Mouse (Mus musculus): ENCODE measurements around the gene Gale. TPM values are rescaled to one million over a fixed set of nuclear protein-coding genes. Genes with fewer than 3 reads are reported as not detected.

Gene Gale
- polyA plus RNA-seq, 1 experiment from 2014 or later = 41.2 TPM

DNA sequence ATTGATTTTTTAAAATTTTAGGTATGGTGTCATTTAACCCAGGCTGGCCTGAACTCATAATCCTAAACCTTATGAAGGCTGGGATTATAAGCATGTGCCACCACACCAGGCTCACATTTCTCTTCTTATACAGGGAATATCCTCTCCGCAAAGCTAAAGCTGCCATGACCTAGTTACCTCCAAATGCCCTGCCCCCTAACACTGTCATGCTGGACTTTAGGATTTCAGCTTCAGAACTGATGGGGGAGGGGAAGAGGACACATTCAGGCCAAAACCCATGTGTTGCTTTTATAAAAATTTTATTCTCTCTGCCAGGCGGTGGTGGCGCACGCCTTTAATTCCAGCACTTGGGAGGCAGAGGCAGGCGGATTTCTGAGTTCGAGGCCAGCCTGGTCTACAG, 30.4 kb downstream of the Gale start:
- Histone ChIP-seq H3K9me3 (replicated peaks) (peaks cover 9% of the 10 kb centered on the region), H3K27me3 (replicated peaks) (no peaks in the 10 kb centered on the region), H3K4me2 (no peak overlapping the region), H3K9ac (no peak overlapping the region), H3K36me3 (no peaks in the 10 kb centered on the region), H3K4me3 (no peak overlapping the region), H3K4me1 (peaks cover 7% of the 10 kb centered on the region), H3K27ac (no peak overlapping the region)
- no peak for ATAC-seq
- WGBS (ENCODE audit: insufficient replicate concordance) = 85% methylated on average over 6 of the region's 6 CpGs

- Histone ChIP-seq H3K27ac (no peak overlapping the region), H3K27me3 (replicated peaks) (no peaks in the 10 kb centered on the region), H3K9ac (no peak overlapping the region), H3K4me1 (peaks cover 7% of the 10 kb centered on the region), H3K4me2 (no peak overlapping the region), H3K9me3 (replicated peaks) (peaks cover 9% of the 10 kb centered on the region), H3K4me3 (no peak overlapping the region), H3K36me3 (no peaks in the 10 kb centered on the region)
- no peak for ATAC-seq
- WGBS (ENCODE audit: insufficient replicate concordance) = 66% methylated on average over 4 of the region's 4 CpGs
Measured at GRCm38 (mm10) chr4:135995118-135995517, 31.6 kb downstream of the Gale start.

DNA sequence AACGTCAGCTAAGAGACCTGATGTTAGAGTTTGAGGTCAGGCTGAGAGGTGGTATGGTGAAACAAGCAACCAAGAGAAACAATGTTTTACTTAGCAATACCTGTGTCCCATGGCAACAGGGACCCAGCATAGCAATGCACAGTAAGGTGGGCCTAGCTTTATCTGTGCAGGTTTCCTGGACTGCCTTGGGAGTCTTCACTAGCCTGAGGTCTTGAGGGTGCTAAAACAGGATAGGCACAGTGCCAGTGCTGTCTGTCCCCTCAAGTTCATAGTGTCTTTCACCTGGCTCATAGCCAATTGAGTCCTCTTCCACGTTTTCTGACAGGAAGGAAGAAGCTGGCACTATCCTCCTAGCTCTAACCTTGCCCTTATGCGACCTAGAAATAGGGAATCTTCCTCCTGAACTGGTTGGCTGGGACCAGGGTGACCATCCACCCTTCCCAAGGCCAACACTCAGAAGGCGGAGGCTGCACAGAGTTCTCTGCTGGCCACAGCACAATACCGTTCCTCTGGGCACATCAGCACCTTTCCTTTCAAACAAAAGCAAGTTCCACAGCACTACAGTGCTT, 40.7 kb downstream of the Gale start:
- no peak overlapping the region for H3K9ac ChIP-seq
- H3K4me2 ChIP-seq = no peak overlapping the region
- H3K27me3 ChIP-seq (replicated peaks) = no peaks in the 10 kb centered on the region
- ATAC-seq = no peak
- peaks cover 3% of the 10 kb centered on the region; the same call in 1 of the 2 replicates for H3K4me1 ChIP-seq
- H3K4me3 ChIP-seq = no peak overlapping the region
- 78% methylated on average over 5 of the region's 5 CpGs for WGBS (ENCODE audit: insufficient replicate concordance)
- H3K9me3 ChIP-seq (replicated peaks) = no peaks in the 10 kb centered on the region
- H3K36me3 ChIP-seq = peaks cover 82% of the 10 kb centered on the region
- H3K27ac ChIP-seq = no peak overlapping the region

DNA sequence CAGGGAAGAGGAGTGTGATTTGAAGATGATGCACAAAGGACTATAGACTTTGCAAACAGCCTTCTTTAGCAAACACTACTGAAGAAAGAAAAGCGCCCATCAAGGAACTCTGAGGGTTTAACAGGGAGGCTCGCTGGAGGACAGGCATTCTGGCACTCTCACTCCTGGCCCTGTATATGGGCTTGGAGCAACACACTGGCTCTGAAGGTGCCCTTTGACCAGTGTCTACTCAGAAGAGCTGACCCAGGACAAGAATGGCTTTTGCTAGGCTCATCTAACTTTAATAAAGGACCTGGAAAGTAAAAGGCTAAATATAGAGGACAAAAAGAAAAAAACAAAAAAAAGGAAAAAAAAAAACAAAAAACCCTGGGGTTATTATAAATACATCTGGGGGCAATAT, 41.4 kb downstream of the Gale start:
- Histone ChIP-seq H3K9me3 (replicated peaks) (no peaks in the 10 kb centered on the region), H3K9ac (no peak overlapping the region), H3K4me3 (no peak overlapping the region), H3K4me1 (peaks cover 5% of the 10 kb centered on the region; the same call in 1 of the 2 replicates), H3K36me3 (peaks cover 89% of the 10 kb centered on the region), H3K4me2 (no peak overlapping the region), H3K27ac (no peak overlapping the region), H3K27me3 (replicated peaks) (no peaks in the 10 kb centered on the region)
- ATAC-seq = no peak
- 80% methylated on average over 2 of the region's 2 CpGs for WGBS (ENCODE audit: insufficient replicate concordance)

- Histone ChIP-seq H3K4me2 (no peak overlapping the region), H3K27ac (no peak overlapping the region), H3K36me3 (peaks cover 99% of the 10 kb centered on the region), H3K4me3 (no peak overlapping the region), H3K27me3 (replicated peaks) (no peaks in the 10 kb centered on the region), H3K4me1 (peaks cover 5% of the 10 kb centered on the region; the same call in 1 of the 2 replicates), H3K9me3 (replicated peaks) (no peaks in the 10 kb centered on the region), H3K9ac (no peak overlapping the region)
- no peak for ATAC-seq
- WGBS (ENCODE audit: insufficient replicate concordance) = 84% methylated on average over 3 of the region's 3 CpGs
Measured at GRCm38 (mm10) chr4:136006821-136007220, 43.3 kb downstream of the Gale start.

DNA sequence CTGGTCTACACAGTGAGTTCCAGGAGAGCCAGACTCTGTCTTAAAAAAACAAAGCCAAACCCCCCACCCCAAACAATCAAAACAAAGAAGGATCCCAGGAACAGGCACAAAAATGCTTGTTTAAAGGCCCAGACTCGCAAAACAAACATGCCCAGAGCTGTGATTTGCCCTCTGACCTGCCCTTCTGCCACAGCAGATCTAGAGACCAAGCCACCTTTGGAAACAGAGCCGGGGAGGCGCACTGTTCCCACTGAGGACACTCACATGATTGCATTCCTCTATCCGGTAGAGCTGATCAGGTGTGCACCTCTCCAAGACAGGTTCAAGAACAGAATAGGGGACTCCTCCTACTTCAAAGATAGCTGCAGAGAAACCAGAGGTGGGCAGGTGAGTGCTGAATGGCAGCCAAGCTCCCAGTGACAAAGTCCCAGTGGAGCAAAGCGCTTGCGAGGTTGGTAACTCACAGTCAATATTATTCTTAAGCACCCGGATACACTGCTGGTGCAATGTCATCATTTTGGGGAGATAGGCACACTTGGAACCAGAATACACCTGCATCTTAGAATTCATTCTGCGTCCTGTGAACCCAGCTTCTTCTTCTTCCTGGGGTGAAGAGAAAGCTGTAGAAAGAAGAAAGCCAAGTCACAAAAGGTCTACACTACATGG, 45.4 kb downstream of the Gale start:
- ATAC-seq = 0 out of 2 replicates have a peak, but pooled peaks have one; percentile 24
- no peak overlapping the region for H3K9ac ChIP-seq
- H3K4me3 ChIP-seq = no peak overlapping the region
- H3K4me2 ChIP-seq = no peak overlapping the region
- WGBS (ENCODE audit: insufficient replicate concordance) = 88% methylated on average over 8 of the region's 8 CpGs
- peaks cover 11% of the 10 kb centered on the region; the same call in 1 of the 2 replicates for H3K4me1 ChIP-seq
- H3K36me3 ChIP-seq = peaks cover 98% of the 10 kb centered on the region
- H3K27me3 ChIP-seq (replicated peaks) = no peaks in the 10 kb centered on the region
- H3K27ac ChIP-seq = no peak overlapping the region
- no peaks in the 10 kb centered on the region for H3K9me3 ChIP-seq (replicated peaks)

- Histone ChIP-seq H3K27me3 (replicated peaks) (no peaks in the 10 kb centered on the region), H3K9ac (no peak overlapping the region), H3K4me1 (peaks cover 19% of the 10 kb centered on the region), H3K36me3 (peaks cover 89% of the 10 kb centered on the region), H3K4me2 (no peak overlapping the region), H3K9me3 (replicated peaks) (no peaks in the 10 kb centered on the region), H3K4me3 (no peak overlapping the region), H3K27ac (no peak overlapping the region)
- no peak for ATAC-seq
- 85% methylated on average over 4 of the region's 4 CpGs for WGBS (ENCODE audit: insufficient replicate concordance)
Measured at GRCm38 (mm10) chr4:136010586-136010985, 47.1 kb downstream of the Gale start.

DNA sequence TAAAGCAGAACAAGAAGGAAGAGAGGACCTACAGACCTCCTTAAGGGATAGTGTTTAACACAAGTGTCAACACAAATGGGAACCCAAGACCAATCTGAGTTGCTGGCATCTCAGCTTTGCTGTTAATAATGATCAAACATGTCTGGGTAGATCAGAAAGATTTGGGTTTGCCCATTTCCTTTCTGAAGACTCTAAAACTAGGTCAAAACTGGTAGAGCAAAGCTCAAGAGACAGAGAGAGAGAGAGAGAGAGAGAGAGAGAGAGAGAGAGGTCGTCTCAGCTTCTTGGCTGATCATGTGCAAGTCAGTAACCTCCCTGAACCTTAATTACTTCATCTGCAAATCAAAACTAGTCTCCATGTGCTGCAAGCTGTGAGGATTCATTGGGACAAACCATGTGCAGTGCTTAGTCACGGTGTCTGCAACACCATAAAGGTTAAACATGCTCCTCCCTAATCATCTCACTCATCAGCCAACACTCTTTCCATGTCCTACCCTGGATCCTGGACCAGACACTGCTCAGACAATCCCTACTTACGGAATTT, 52.6 kb downstream of the Gale start:
- no peak overlapping the region for H3K27ac ChIP-seq
- H3K36me3 ChIP-seq = peaks cover 54% of the 10 kb centered on the region
- no peak overlapping the region for H3K9ac ChIP-seq
- H3K27me3 ChIP-seq (replicated peaks) = no peaks in the 10 kb centered on the region
- 91% methylated on average over 3 of the region's 3 CpGs for WGBS (ENCODE audit: insufficient replicate concordance)
- no peaks in the 10 kb centered on the region for H3K9me3 ChIP-seq (replicated peaks)
- no peak for ATAC-seq
- peaks cover 54% of the 10 kb centered on the region for H3K4me1 ChIP-seq
- H3K4me2 ChIP-seq = no peak overlapping the region
- H3K4me3 ChIP-seq = no peak overlapping the region

Other genes starting within 250 kb of the Gale start
- gene Il22ra1, start 235.6 kb upstream of the Gale start, polyA plus RNA-seq (2016; fragmentation: Nextera tagmentation; extraction: Ambion mirVana) = 0.19 and 0.37 TPM in 2 replicates
- gene Myom3, start 204.0 kb upstream of the Gale start, polyA plus RNA-seq (2016; fragmentation: Nextera tagmentation; extraction: Ambion mirVana) = 0.11 and 0.18 TPM in 2 replicates
- 157 TPM in 2 replicates for gene Srsf10, start 108.0 kb upstream of the Gale start, polyA plus RNA-seq (2016; fragmentation: Nextera tagmentation; extraction: Ambion mirVana)
- 91.1 and 98.9 TPM in 2 replicates for gene Pnrc2, start 89.9 kb upstream of the Gale start, polyA plus RNA-seq (2016; fragmentation: Nextera tagmentation; extraction: Ambion mirVana)
- 3.9 and 4.3 TPM in 2 replicates for gene Cnr2, start 68.3 kb upstream of the Gale start, polyA plus RNA-seq (2016; fragmentation: Nextera tagmentation; extraction: Ambion mirVana)
- gene Fuca1, start 43.0 kb upstream of the Gale start, polyA plus RNA-seq (2016; fragmentation: Nextera tagmentation; extraction: Ambion mirVana) = 22.2 and 23.8 TPM in 2 replicates
- 67.4 and 71.1 TPM in 2 replicates for gene Hmgcl, start 17.3 kb upstream of the Gale start, polyA plus RNA-seq (2016; fragmentation: Nextera tagmentation; extraction: Ambion mirVana)
- gene Lypla2, start 8.9 kb downstream of the Gale start, polyA plus RNA-seq (2016; fragmentation: Nextera tagmentation; extraction: Ambion mirVana) = 59.5 and 61.7 TPM in 2 replicates
- 115 and 121 TPM in 2 replicates for gene Pithd1, start 23.5 kb downstream of the Gale start, polyA plus RNA-seq (2016; fragmentation: Nextera tagmentation; extraction: Ambion mirVana)
- gene Eloa, start 58.0 kb downstream of the Gale start, polyA plus RNA-seq (2016; fragmentation: Nextera tagmentation; extraction: Ambion mirVana) = 38.2 and 39.4 TPM in 2 replicates
- 350 and 362 TPM in 2 replicates for gene Rpl11, start 89.7 kb downstream of the Gale start, polyA plus RNA-seq (2016; fragmentation: Nextera tagmentation; extraction: Ambion mirVana)
- gene Id3, start 179.8 kb downstream of the Gale start, polyA plus RNA-seq (2016; fragmentation: Nextera tagmentation; extraction: Ambion mirVana) = 80.9 and 88.1 TPM in 2 replicates
- 63.4 and 69.1 TPM in 2 replicates for gene E2f2, start 208.7 kb downstream of the Gale start, polyA plus RNA-seq (2016; fragmentation: Nextera tagmentation; extraction: Ambion mirVana)
- 1.5 and 1.9 TPM in 2 replicates for gene Asap3, start 242.6 kb downstream of the Gale start, polyA plus RNA-seq (2016; fragmentation: Nextera tagmentation; extraction: Ambion mirVana)

All from liver, embryonic 12.5 days (tissue).